ENCODE assay signal across 35 mouse cellular contexts in genomic region chr7:107714067-107714466, GRCm38 (mm10). TPM values are rescaled to one million over a fixed set of nuclear protein-coding genes. Genes with fewer than 3 reads are reported as not detected.
"Had no signal": no experiment of that assay in that cellular context is flagged by ENCODE, and none has a peak within 500 bp of the region (broad histone marks: within the 10 kb centered on the region; RNA-seq: fewer than 3 reads in every experiment).

No protein-coding gene starts in this region.

- H3K4me1 ChIP-seq: heart, embryonic 10.5 days; heart, embryonic 12.5 days; heart, embryonic 15.5 days; hindbrain, embryonic 12.5 days; hindbrain, embryonic 13.5 days; hindbrain, embryonic 15.5 days; intestine, embryonic 15.5 days; kidney, embryonic 15.5 days had no signal

- H3K4me2 ChIP-seq: heart, embryonic 11.5 days; heart, embryonic 12.5 days; heart, embryonic 13.5 days; heart, embryonic 15.5 days; hindbrain, embryonic 12.5 days; hindbrain, embryonic 13.5 days; hindbrain, embryonic 14.5 days; hindbrain, embryonic 15.5 days; intestine, embryonic 15.5 days; kidney, embryonic 15.5 days had no signal

- H3K9me3 ChIP-seq: heart, embryonic 10.5 days; heart, embryonic 12.5 days; heart, embryonic 13.5 days; heart, embryonic 15.5 days; hindbrain, embryonic 10.5 days; hindbrain, embryonic 12.5 days; hindbrain, embryonic 13.5 days; hindbrain, embryonic 15.5 days; intestine, embryonic 15.5 days; kidney, embryonic 15.5 days had no signal

- H3K4me3 ChIP-seq: heart, embryonic 10.5 days; heart, embryonic 12.5 days; heart, embryonic 13.5 days; heart, embryonic 15.5 days; hindbrain, embryonic 10.5 days; hindbrain, embryonic 12.5 days; hindbrain, embryonic 13.5 days; hindbrain, embryonic 15.5 days; intestine, embryonic 15.5 days; kidney, embryonic 15.5 days; layer of hippocampus, adult 2 months had no signal

- DNase-seq: heart, postnatal 10 days; heart, postnatal 14 days; heart, postnatal 36 days; heart, postnatal 4 days; kidney, adult 11 months; kidney, adult 18-20 months; kidney, adult 2 months; kidney, adult 8-10 months; kidney, adult 9 months; kidney, postnatal 10 days; kidney, postnatal 14 days; kidney, postnatal 25 days; kidney, postnatal 36 days; kidney, postnatal 4 days; layer of hippocampus, adult 9-11 months; layer of hippocampus, postnatal 36 days had no signal

- H3K9ac ChIP-seq: heart, embryonic 12.5 days; heart, embryonic 13.5 days; heart, embryonic 15.5 days; hindbrain, embryonic 12.5 days; hindbrain, embryonic 13.5 days; hindbrain, embryonic 14.5 days; hindbrain, embryonic 15.5 days; intestine, embryonic 15.5 days; kidney, embryonic 15.5 days had no signal

- H3K27ac ChIP-seq: heart, embryonic 10.5 days; heart, embryonic 13.5 days; heart, embryonic 15.5 days; hindbrain, embryonic 10.5 days; hindbrain, embryonic 12.5 days; hindbrain, embryonic 13.5 days; hindbrain, embryonic 14.5 days; hindbrain, embryonic 15.5 days; hindbrain, postnatal 0 days; intestine, embryonic 15.5 days; kidney, embryonic 15.5 days; kidney, postnatal 0 days; layer of hippocampus, adult 2 months had no signal

- H3K36me3 ChIP-seq: heart, embryonic 10.5 days; heart, embryonic 15.5 days; hindbrain, embryonic 10.5 days; hindbrain, embryonic 12.5 days; hindbrain, embryonic 13.5 days; hindbrain, embryonic 15.5 days; intestine, embryonic 15.5 days had no signal

- ATAC-seq: hindbrain, embryonic 16.5 days; hindbrain, postnatal 0 days; inflammation-experienced regulatory T-cells, adult 6 months; intestine, embryonic 15.5 days; intestine, embryonic 16.5 days; intestine, postnatal 0 days had no signal

- H3K27me3 ChIP-seq: heart, embryonic 12.5 days; heart, embryonic 13.5 days; heart, embryonic 15.5 days; hindbrain, embryonic 12.5 days; hindbrain, embryonic 15.5 days; intestine, embryonic 15.5 days; kidney, embryonic 15.5 days had no signal

RNA-seq across cellular contexts. Expression of gene Cyb5r2, which starts 43.8 kb away (rescaled TPM):
- polyA plus RNA-seq: hindbrain, embryonic 13.5 days; inflammation-experienced regulatory T-cells, adult 6 months; kidney, adult 2 months; kidney, embryonic 15.5 days had no signal
